Mouse (Mus musculus): ENCODE results near the gene Obsl1. TPM values are rescaled to one million over a fixed set of nuclear protein-coding genes. Genes with fewer than 3 reads are reported as not detected.

Gene Obsl1
- polyA plus RNA-seq, 1 experiment: 6.4 TPM

- Histone ChIP-seq H3K4me1 (ENCODE audit: control insufficient read depth, insufficient read depth, low read length) (no peaks in the 10 kb centered on the region), H3K27me3 (replicated peaks; ENCODE audit: control insufficient read depth, insufficient read depth, low read length) (peaks cover 2% of the 10 kb centered on the region; the same call in 1 of the 2 replicates), H3K27ac (ENCODE audit: insufficient read depth, low read depth, low read length) (no peak overlapping the region), H3K4me3 (ENCODE audit: insufficient read depth, low read depth, low read length) (no peak overlapping the region), H3K36me3 (ENCODE audit: control insufficient read depth, insufficient read depth, low read length) (no peaks in the 10 kb centered on the region)
- no peak for DNase-seq
- 7% methylated on average over 10 of the region's 10 CpGs for WGBS
- TF ChIP-seq CTCF (conservative IDR thresholded peaks at IDR 0.05; ENCODE audit: insufficient read depth, insufficient read length, low read depth, low read length): no peak
- TF ChIP-seq POLR2A (IDR thresholded peaks at IDR 0.05; ENCODE audit: low read depth, low read length): no peak
These were observed 58.8 kb downstream of the Obsl1 start for GRCm38 (mm10) chr1:75447265-75448051.

- no peaks in the 10 kb centered on the region for H3K36me3 ChIP-seq (ENCODE audit: control insufficient read depth, insufficient read depth, low read length)
- H3K4me3 ChIP-seq (ENCODE audit: insufficient read depth, low read depth, low read length): no peak overlapping the region
- DNase-seq: no peak
- TF ChIP-seq CTCF (conservative IDR thresholded peaks at IDR 0.05; ENCODE audit: insufficient read depth, insufficient read length, low read depth, low read length) (no peak), POLR2A (IDR thresholded peaks at IDR 0.05; ENCODE audit: low read depth, low read length) (no peak)
- H3K27me3 ChIP-seq (replicated peaks; ENCODE audit: control insufficient read depth, insufficient read depth, low read length): peaks cover 2% of the 10 kb centered on the region; the same call in 1 of the 2 replicates
- WGBS: 15% methylated on average over 20 of the region's 20 CpGs
- H3K27ac ChIP-seq (ENCODE audit: insufficient read depth, low read depth, low read length): no peak overlapping the region
- no peaks in the 10 kb centered on the region for H3K4me1 ChIP-seq (ENCODE audit: control insufficient read depth, insufficient read depth, low read length)
These were observed 59.6 kb downstream of the Obsl1 start for GRCm38 (mm10) chr1:75446656-75447055.

GRCm38 (mm10) chr1:75445751-75446611, 60.3 kb downstream of the Obsl1 start:
- TF ChIP-seq POLR2A (IDR thresholded peaks at IDR 0.05; ENCODE audit: low read depth, low read length) (no peak), CTCF (conservative IDR thresholded peaks at IDR 0.05; ENCODE audit: insufficient read depth, insufficient read length, low read depth, low read length) (peak; percentile 90)
- DNase-seq: peak; percentile 67

GRCm38 (mm10) chr1:75445141-75445701, 61.0 kb downstream of the Obsl1 start:
- WGBS: 19% methylated on average over 9 of the region's 9 CpGs
- no peaks in the 10 kb centered on the region for H3K36me3 ChIP-seq (ENCODE audit: control insufficient read depth, insufficient read depth, low read length)
- H3K4me3 ChIP-seq (ENCODE audit: insufficient read depth, low read depth, low read length): no peak overlapping the region
- 0 out of 2 replicates have a peak, but pooled peaks cover 2% of the 10 kb centered on the region for H3K27me3 ChIP-seq (replicated peaks; ENCODE audit: control insufficient read depth, insufficient read depth, low read length)
- no peak for DNase-seq
- H3K27ac ChIP-seq (ENCODE audit: insufficient read depth, low read depth, low read length): no peak overlapping the region
- no peaks in the 10 kb centered on the region for H3K4me1 ChIP-seq (ENCODE audit: control insufficient read depth, insufficient read depth, low read length)
- no peak for TF ChIP-seq POLR2A (IDR thresholded peaks at IDR 0.05; ENCODE audit: low read depth, low read length)
- TF ChIP-seq CTCF (conservative IDR thresholded peaks at IDR 0.05; ENCODE audit: insufficient read depth, insufficient read length, low read depth, low read length): no peak

More at GRCm38 (mm10) chr1:75445751-75446611, 60.3 kb downstream of the Obsl1 start:
- WGBS: 5% methylated on average over 22 of the region's 22 CpGs
- no peaks in the 10 kb centered on the region for H3K36me3 ChIP-seq (ENCODE audit: control insufficient read depth, insufficient read depth, low read length)
- no peak overlapping the region for H3K27ac ChIP-seq (ENCODE audit: insufficient read depth, low read depth, low read length)
- H3K4me3 ChIP-seq (ENCODE audit: insufficient read depth, low read depth, low read length): no peak overlapping the region
- H3K27me3 ChIP-seq (replicated peaks; ENCODE audit: control insufficient read depth, insufficient read depth, low read length): peaks cover 2% of the 10 kb centered on the region; the same call in 1 of the 2 replicates
- H3K4me1 ChIP-seq (ENCODE audit: control insufficient read depth, insufficient read depth, low read length): no peaks in the 10 kb centered on the region

- DNase-seq: no peak
- H3K36me3 ChIP-seq (ENCODE audit: control insufficient read depth, insufficient read depth, low read length): no peaks in the 10 kb centered on the region
- WGBS: 45% methylated on average over 3 of the region's 3 CpGs
- no peaks in the 10 kb centered on the region for H3K4me1 ChIP-seq (ENCODE audit: control insufficient read depth, insufficient read depth, low read length)
- H3K4me3 ChIP-seq (ENCODE audit: insufficient read depth, low read depth, low read length): no peak overlapping the region
- H3K27ac ChIP-seq (ENCODE audit: insufficient read depth, low read depth, low read length): no peak overlapping the region
- H3K27me3 ChIP-seq (replicated peaks; ENCODE audit: control insufficient read depth, insufficient read depth, low read length): 0 out of 2 replicates have a peak, but pooled peaks cover 2% of the 10 kb centered on the region
- no peak for TF ChIP-seq POLR2A (IDR thresholded peaks at IDR 0.05; ENCODE audit: low read depth, low read length)
- no peak for TF ChIP-seq CTCF (conservative IDR thresholded peaks at IDR 0.05; ENCODE audit: insufficient read depth, insufficient read length, low read depth, low read length)
These were observed 62.0 kb downstream of the Obsl1 start for GRCm38 (mm10) chr1:75444208-75444607.

GRCm38 (mm10) chr1:75443247-75444024, 62.8 kb downstream of the Obsl1 start:
- TF ChIP-seq CTCF (conservative IDR thresholded peaks at IDR 0.05; ENCODE audit: insufficient read depth, insufficient read length, low read depth, low read length) (no peak), POLR2A (IDR thresholded peaks at IDR 0.05; ENCODE audit: low read depth, low read length) (no peak)
- Histone ChIP-seq H3K36me3 (ENCODE audit: control insufficient read depth, insufficient read depth, low read length) (no peaks in the 10 kb centered on the region), H3K27ac (ENCODE audit: insufficient read depth, low read depth, low read length) (no peak overlapping the region), H3K4me1 (ENCODE audit: control insufficient read depth, insufficient read depth, low read length) (no peaks in the 10 kb centered on the region), H3K27me3 (replicated peaks; ENCODE audit: control insufficient read depth, insufficient read depth, low read length) (0 out of 2 replicates have a peak, but pooled peaks cover 2% of the 10 kb centered on the region), H3K4me3 (ENCODE audit: insufficient read depth, low read depth, low read length) (no peak overlapping the region)
- no peak for DNase-seq
- 51% methylated on average over 13 of the region's 13 CpGs for WGBS
